Mouse (Mus musculus) cerebellum, adult 18-20 months (tissue): ENCODE measurements around the gene Dock4.

Experiments used
- DNase-seq, 2 experiments: peaks; one replicate each; pipeline ENCODE4 v3.0.0; 2021

The Dock4 gene

GRCm38 (mm10) chr12:40445648-40446449 lies at the start of gene Dock4, which contains the start of gene Zfp277:
TSS of gene Dock4 (plus strand) at chr12:40445952.
TSS of gene Zfp277 (minus strand) at chr12:40445902.
- peak; percentile 98 to 99 for DNase-seq

GRCm38 (mm10) chr12:40398916-40399315 lies 46.8 kb upstream of the Dock4 start:
- DNase-seq = no peak

DNA sequence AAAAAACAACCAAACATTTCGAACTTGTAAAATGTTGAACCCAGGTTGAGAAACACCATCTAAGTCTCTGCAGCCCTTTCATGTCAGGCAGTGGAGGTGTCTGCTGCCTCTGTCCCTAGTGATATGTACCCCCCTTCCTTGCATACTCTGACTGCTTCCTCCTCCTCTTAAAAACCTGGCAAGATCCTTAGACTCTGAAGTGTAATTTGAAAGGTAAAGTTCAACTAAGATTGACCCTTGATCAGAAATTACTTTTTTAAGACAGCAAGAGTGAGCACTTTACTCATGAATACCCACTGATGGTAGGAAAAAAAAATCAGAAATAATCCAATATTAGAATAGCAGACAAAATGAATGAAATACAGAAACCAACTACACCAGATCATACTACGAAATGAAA lies 46.4 kb upstream of the Dock4 start:
- no peak for DNase-seq

- DNase-seq = no peak
Measured at GRCm38 (mm10) chr12:40399812-40400211, 45.9 kb upstream of the Dock4 start.

DNA sequence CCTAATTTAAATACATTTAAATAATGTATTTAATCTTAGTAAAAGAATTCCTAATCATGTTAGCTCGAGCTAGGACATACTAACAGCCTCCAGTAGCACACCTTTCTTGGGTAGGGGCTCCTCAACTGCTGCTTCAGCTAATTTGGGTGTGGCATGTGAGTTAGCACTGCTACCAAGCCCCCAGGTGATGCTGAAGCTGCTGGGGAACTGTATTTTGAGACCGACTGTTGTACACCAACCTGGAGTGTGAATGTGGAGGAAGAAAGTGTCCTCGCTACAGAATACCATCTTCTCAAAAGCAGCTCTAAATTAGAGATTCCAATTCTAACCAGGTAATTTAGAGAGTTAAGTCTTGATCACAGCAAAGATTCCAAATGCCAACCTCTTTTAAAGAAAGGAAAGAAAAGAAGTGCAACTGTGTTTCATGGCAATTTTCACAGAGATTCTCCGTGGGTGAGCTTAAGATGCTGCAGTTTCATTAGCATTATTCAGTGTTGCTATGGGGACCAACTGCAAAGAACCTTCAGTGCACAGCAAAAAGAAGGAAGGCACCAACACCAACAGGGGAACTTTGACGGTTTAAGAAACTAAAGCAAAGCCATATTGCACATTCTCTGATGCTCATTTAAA lies 31.0 kb upstream of the Dock4 start:
- no peak for DNase-seq

- DNase-seq = no peak
Measured at GRCm38 (mm10) chr12:40415312-40415925, 30.3 kb upstream of the Dock4 start.

DNA sequence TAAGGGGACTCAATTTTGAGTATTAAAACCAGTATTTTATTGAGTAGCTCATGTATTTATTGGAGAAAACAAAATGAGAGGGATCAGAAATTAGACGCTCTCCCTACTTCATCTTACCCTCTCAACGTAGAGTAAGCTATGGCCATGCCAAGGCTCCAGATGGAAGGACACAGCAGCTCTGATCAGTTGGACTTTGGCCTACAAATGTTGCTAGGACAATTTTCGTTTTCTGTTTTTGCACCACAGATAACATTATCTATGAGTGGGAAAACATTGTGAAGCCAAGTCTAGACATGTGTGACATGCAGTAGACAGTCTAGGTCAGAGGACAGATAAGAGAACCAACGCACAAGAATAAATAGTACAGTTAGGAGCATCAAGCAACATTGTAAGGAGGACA lies 28.5 kb upstream of the Dock4 start:
- peak in 1 of 2 experiments; percentile 29 for DNase-seq

- no peak for DNase-seq
Measured at GRCm38 (mm10) chr12:40424991-40425390, 20.8 kb upstream of the Dock4 start.

GRCm38 (mm10) chr12:40427606-40428005 lies 18.1 kb upstream of the Dock4 start:
- DNase-seq = no peak

DNA sequence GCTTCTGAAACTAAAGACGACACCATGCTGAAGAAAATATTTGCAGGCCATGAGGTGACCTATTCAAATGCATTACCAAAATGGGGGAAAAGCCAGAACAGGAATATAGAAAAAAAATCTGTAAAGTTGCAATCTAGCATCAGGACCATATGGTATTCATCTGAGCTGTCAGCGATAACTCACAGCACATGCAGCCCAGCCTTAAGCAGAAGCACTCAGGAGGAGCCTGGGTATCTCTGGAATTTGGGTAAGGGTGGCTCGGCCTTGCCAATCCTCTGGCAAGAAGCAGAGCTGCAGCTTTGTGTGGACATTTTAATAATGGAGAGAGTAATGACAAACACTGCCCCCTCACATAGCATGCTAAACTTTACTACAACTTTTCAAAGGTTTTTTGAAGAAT lies 15.8 kb upstream of the Dock4 start:
- no peak for DNase-seq

DNA sequence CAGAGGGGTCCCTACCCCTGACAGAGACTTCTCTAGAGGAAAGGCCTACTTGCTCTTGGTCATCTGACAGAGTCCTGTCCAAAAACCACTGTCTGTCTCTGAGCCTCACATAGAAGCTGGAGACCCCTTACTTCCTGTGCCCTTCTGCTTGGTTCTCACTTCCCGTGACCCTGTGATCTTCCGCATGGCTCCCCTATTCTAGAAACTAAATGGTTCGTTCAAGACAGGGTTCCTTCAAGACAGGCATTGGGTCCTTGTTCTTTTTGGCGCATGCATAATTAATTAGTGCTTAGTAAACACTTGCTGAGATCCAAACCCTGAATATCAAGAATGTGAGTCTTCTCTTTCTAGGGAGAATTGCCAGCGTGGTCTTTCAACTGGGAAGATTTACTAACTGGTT lies 14.7 kb upstream of the Dock4 start:
- no peak for DNase-seq

GRCm38 (mm10) chr12:40434101-40434500 lies 11.7 kb upstream of the Dock4 start:
- no peak for DNase-seq

- no peak for DNase-seq
Measured at GRCm38 (mm10) chr12:40438049-40438448, 7.7 kb upstream of the Dock4 start.

DNA sequence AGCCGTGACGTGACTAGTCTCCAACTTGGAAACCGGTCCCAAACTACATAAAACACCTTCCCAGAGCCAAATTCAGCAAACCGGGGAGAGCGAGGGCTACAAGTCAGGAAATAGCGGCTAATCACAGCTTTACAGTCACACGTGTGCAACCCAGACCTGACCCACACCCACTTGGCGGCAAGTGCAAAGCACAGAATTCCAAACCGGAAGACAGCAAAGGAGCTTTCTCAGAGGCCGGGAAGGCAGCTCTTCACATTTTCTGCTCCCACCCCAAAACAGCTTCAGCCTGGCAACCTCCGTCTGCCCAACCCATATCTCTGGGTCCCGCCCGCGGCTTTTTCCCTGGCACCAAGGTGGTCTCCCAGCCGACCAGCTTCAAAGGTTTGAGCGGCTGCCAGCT lies 546 bp upstream of the Dock4 start:
- DNase-seq = no peak

DNA sequence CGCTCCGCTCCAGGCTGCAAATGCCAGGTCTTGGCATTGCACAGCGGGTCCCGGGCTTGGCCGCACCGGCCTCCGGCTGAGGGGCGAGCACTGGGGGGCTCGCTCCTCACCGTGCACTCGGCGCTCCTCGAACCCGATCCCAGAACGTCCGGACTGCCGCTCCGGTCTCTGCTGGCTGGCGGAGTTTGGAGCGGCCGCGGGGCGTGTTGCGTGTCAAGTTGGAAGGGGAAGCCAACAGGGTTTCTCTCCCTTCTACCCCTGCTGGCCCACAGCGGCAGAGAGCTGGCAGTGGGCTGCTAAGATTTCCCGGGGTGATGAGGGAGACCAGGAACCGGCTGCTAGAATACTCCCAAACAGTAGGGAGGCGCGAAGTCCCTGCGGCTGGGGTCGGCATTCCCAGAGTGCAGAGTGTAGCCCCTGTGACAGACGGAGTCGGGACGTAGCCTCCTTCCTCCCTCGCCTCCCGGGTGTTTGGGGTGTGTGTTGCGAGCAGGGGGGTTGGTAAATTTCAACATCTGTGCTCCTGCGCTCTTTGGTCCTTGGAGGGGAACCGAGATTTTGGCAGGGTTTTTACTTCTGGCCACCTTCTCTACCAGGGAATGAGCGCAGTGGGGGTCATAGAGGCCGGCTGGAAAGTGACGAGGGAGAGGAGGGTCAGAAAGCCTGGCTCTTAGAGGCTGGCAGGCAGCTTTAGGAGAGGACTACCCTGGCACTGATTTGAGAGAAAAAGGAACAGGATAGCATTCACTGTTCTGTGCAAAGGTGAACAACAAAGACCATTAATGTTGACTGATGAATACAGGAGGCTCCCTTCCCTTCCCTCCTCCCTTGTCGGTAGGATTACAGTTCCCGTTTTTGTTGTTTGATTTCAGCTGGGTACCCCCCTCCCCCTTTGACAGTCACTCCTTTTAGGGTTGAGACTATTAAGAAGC lies 964 bp downstream of the Dock4 start:
- DNase-seq = peak; percentile 72 to 81

DNA sequence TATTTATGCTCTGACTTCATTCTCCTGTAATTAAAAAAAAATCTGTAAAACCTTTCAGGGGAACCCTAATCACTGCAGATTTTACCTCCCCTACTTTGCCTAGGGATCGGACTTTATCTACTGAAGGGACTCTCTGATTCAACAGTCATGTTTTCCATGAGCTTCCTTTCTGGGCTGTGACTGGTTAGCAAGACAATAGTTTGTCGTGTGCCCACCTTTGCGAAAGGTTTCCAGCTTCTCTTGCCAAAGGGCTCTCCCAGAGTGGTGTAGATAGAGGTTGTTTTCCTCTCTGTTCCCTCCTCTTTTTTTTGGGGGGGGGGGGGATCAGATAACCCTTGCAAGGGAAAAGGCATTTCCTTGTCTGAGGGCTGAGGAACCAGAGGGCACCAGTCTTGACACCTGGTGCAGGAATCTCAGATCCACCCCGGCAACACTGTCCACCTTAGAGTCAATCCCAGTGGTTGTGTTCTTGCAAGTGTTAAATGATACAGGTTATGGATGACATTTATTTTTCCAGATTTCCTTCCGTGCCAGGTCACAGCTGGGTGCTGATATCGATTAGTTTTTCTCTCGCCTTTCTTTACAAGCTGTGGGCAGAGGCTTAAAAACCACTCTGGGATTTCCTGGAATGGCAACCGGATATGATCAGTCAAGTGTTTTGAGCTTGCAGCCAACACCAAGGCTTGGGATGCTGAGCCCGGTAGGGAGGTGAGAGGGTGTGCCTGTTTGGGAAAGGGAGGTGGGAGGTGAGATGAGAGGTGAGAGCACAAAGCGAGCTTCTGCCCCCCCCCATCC lies 2.0 kb downstream of the Dock4 start:
- DNase-seq = peak; percentile 48 to 53

GRCm38 (mm10) chr12:40449119-40449795 lies 3.5 kb downstream of the Dock4 start:
- DNase-seq = no peak

DNA sequence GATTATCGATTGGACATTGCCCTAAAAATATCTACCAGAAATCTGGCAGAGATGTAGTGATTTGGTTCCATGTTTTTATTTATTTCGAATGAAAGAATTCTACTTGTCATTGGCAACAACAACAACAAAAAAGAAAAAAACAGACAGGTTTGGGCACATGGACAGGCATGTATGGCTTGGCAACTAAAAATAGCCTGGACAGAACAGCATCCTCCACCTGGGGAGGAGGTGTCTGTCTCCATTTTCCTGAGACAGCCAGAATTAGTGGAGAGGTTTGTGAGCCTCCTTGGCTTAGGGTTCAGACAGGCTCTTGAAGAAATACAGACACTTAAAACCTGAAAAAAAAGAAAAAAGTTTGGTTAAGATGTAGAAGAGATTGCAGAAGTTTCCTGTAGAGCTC lies 10.8 kb downstream of the Dock4 start:
- peak; percentile 55 to 74 for DNase-seq

GRCm38 (mm10) chr12:40458977-40459376 lies 13.2 kb downstream of the Dock4 start:
- DNase-seq = no peak

DNA sequence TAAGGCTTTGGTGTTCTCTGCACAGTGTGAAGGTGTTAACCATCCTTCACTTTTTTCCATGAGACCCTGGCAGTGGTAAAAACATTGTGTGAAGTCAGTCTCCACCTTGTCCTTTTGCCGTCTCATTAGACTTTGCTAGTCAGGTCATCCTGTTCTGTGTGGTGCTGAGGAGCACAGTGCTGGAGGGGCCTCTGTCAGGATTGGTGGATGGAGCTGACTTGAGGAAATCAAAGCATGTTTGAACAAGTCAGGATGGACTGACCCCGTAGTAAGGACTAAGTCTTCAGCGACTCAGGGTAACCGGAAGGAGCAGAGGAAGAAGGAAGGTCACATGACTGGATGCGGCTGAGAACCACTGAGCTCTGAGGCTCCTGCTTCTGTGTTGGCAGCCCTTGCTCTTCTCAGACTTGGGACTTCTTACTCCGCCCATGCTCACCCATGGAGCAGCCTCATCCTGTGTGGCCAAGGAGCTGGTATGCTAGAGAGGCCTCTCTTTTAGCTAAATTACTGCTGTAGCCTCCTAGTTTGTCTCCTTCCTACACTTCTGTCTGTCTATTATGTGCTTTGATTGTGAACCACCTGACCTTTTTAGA lies 14.0 kb downstream of the Dock4 start:
- DNase-seq = no peak

GRCm38 (mm10) chr12:40462693-40463235 lies 17.0 kb downstream of the Dock4 start:
- peak; percentile 51 to 52 for DNase-seq
